Mouse (Mus musculus): ENCODE data around the gene Scgb1b18. TPM values are rescaled to one million over a fixed set of nuclear protein-coding genes. Genes with fewer than 3 reads are reported as not detected.
"Not testable (repeated sequence)": the region's sequence is repeated elsewhere in the genome, so short reads cannot be mapped to it uniquely, and the experiment has no call there.

The Scgb1b18 gene
- not detected in 2 replicates for polyA plus RNA-seq (2015; fragmentation: Nextera tagmentation; extraction: Ambion mirVana)

GRCm38 (mm10) chr7:33185268-33185667 is at the start of gene Scgb1b18:
Gene Scgb1b18, plus strand, starts transcription at chr7:33185568.
- H3K9me3 ChIP-seq; H3K27ac ChIP-seq; H3K4me2 ChIP-seq; H3K36me3 ChIP-seq; H3K4me1 ChIP-seq; H3K27me3 ChIP-seq; H3K9ac ChIP-seq; ATAC-seq (ENCODE audit: insufficient number of reproducible peaks, insufficient read depth, low FRiP score, low TSS enrichment, low read depth); H3K4me3 ChIP-seq: not testable (repeated sequence)
- no CpG with 5 or more reads among the region's 2 CpGs for WGBS

DNA sequence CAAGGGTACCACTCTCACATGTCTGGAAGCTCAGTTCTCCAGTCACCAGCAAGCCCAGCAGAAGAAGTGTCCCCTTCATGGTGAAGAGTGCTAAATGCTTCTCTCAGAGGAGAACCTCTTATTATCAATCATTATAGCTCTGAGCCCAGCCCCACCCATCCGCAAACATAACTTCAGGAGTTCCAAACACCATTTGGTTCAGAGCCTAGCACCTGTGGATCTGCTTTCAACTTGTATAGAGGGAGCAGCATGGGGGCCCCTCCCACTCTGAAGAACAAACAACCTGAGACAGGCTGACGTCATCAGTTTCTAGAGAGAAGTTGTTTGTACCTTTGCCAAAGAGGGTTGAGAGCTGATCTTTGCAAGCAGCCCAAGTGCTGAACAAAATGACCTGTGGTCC is 11.6 kb upstream of the Scgb1b18 start, which contains the start of gene Scgb2b18:
Scgb2b18 (minus strand) TSS at position 101 of the 400 bp plus-strand sequence.
- H3K4me1 ChIP-seq; H3K4me3 ChIP-seq; H3K27me3 ChIP-seq; ATAC-seq (ENCODE audit: insufficient number of reproducible peaks, insufficient read depth, low FRiP score, low TSS enrichment, low read depth); H3K36me3 ChIP-seq; H3K9me3 ChIP-seq; H3K27ac ChIP-seq; H3K9ac ChIP-seq; H3K4me2 ChIP-seq: not testable (repeated sequence)
- 82% methylated on average over 2 of the region's 2 CpGs for WGBS

Other genes with a start within 250 kb of the Scgb1b18 start
- gene Scgb2b17, start 129.0 kb upstream of the Scgb1b18 start, polyA plus RNA-seq (2015; fragmentation: Nextera tagmentation; extraction: Ambion mirVana) = not detected in 2 replicates
- not detected in 2 replicates for gene Scgb1b17, start 122.1 kb upstream of the Scgb1b18 start, polyA plus RNA-seq (2015; fragmentation: Nextera tagmentation; extraction: Ambion mirVana)
- gene Scgb2b18, start 11.7 kb upstream of the Scgb1b18 start, polyA plus RNA-seq (2015; fragmentation: Nextera tagmentation; extraction: Ambion mirVana) = not detected in 2 replicates
- not detected in 2 replicates for gene Scgb2b19, start 94.8 kb downstream of the Scgb1b18 start, polyA plus RNA-seq (2015; fragmentation: Nextera tagmentation; extraction: Ambion mirVana)
- not detected in 2 replicates for gene Scgb1b19, start 101.7 kb downstream of the Scgb1b18 start, polyA plus RNA-seq (2015; fragmentation: Nextera tagmentation; extraction: Ambion mirVana)
- gene Scgb2b20, start 180.8 kb downstream of the Scgb1b18 start, polyA plus RNA-seq (2015; fragmentation: Nextera tagmentation; extraction: Ambion mirVana) = not detected in 2 replicates
- gene Scgb1b20, start 187.7 kb downstream of the Scgb1b18 start, polyA plus RNA-seq (2015; fragmentation: Nextera tagmentation; extraction: Ambion mirVana) = not detected in 2 replicates

Data from embryonic facial prominence, embryonic 13.5 days (tissue).